Mouse (Mus musculus): ENCODE results near the gene Abr. TPM values are rescaled to one million over a fixed set of nuclear protein-coding genes. Genes with fewer than 3 reads are reported as not detected.
A peak's percentile ranks its signal among the peaks of the same experiment; 100 is the strongest.

Abr gene
- polyA plus RNA-seq, 1 experiment from 2014 or later, result 40.5 TPM

DNA sequence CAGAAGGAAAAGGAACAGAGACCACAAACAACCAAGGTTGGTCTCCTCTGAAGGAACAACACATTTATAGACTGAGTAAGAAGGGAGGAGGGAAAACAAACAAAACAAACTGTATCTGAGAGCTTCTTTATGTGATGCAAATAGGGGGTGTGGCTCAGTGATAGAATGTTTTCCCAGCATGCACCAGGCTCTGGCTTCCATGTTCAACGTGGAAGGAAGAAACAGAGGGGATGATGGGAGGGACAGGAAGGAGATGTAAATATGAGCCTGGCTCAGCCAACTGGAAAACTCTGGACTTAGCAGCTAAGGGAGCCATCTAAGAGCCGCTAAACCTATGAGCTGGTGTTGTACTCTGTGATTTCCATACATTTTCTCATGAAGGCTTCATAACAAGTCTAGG lies 7.9 kb downstream of the Abr start:
- DNase-seq (ENCODE audit: low spot score), result no peak
- 56% methylated on average over 2 of the region's 2 CpGs for WGBS
- Histone ChIP-seq H3K27ac (no peak overlapping the region), H3K27me3 (ENCODE audit: insufficient read depth, poor library complexity, severe bottlenecking) (peaks cover 14% of the 10 kb centered on the region; the same call in 1 of the 2 replicates), H3K9me3 (no peaks in the 10 kb centered on the region), H3K4me1 (replicated peaks) (peaks cover 22% of the 10 kb centered on the region), H3K36me3 (no peaks in the 10 kb centered on the region), H3K4me3 (no peak overlapping the region)

DNA sequence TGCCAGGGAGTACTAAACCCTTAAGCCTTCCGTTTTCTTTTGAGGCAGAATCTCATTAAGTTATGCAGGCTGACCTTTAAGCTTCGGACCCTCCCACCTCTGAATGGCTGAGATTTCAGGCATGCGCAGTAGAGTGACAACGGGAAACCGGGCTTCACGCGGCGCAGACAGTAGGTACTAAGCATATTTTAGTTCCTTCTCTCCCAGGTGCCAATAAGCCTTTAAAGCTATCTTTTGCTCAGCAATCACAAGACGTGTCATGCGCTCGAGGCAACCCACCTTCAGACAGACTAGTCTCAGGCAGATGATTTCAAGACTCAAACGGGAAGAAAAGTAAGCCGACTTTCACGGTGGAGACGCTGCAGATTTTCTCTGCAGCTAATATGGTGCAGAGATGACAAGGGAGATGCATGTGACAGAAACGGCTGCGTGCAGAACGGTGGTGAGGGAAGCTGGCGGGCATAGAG lies 9.4 kb downstream of the Abr start:
- Histone ChIP-seq H3K4me3 (peak overlapping the region; percentile 57), H3K4me1 (replicated peaks) (peaks cover 22% of the 10 kb centered on the region), H3K9me3 (no peaks in the 10 kb centered on the region), H3K36me3 (no peaks in the 10 kb centered on the region), H3K27me3 (ENCODE audit: insufficient read depth, poor library complexity, severe bottlenecking) (peaks cover 13% of the 10 kb centered on the region; the same call in 1 of the 2 replicates), H3K27ac (peak overlapping the region; percentile 76)
- DNase-seq (ENCODE audit: low spot score), result peak; percentile 73
- WGBS, result 1% methylated on average over 19 of the region's 19 CpGs

DNA sequence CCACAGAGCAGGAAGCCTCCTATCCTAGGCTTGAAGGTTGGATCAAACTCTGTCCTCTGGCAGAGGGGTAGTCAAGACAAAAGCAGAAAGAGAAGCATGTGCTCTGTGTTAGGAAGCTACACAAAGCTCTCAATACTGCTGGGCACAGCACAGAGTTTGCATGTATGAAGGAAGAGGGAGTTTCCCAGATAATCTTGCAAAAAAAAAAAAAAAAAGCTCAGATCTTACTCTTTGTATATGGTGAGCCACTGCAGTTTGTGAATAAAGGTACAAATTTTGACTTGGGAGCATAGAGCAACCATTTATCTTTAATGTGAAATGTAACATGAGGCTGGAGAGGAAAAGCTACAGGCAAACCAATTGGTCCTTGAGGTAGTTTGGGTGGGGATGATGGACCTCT lies 11.2 kb downstream of the Abr start:
- Histone ChIP-seq H3K27me3 (ENCODE audit: insufficient read depth, poor library complexity, severe bottlenecking) (peaks cover 11% of the 10 kb centered on the region; the same call in 1 of the 2 replicates), H3K27ac (no peak overlapping the region), H3K9me3 (no peaks in the 10 kb centered on the region), H3K4me1 (replicated peaks) (peaks cover 33% of the 10 kb centered on the region), H3K4me3 (no peak overlapping the region), H3K36me3 (no peaks in the 10 kb centered on the region)
- no peak for DNase-seq (ENCODE audit: low spot score)

DNA sequence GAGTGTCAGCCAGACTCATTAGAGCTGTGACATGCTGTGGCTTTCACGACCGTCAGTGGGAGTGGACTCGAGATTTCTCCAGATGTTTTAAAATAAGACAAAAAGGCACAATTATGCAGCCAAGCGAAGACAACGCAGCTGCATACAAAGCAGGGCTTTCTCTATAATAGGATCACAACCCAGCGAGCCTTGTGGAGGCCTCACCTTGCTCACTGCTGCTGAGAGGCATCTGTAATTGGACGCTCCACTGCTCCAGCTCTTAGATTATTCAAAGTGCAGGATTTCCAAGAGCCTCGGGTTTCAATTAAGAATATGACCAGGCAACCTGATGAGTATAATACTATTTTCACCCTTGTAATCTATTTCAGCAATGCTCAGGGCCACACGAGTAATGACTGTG lies 15.6 kb downstream of the Abr start:
- Histone ChIP-seq H3K36me3 (no peaks in the 10 kb centered on the region), H3K4me1 (replicated peaks) (peaks cover 11% of the 10 kb centered on the region), H3K27me3 (ENCODE audit: insufficient read depth, poor library complexity, severe bottlenecking) (no peaks in the 10 kb centered on the region), H3K27ac (peak overlapping the region; percentile 30; the same call in 1 of the 2 replicates), H3K9me3 (no peaks in the 10 kb centered on the region), H3K4me3 (no peak overlapping the region)
- WGBS, result 52% methylated on average over 9 of the region's 9 CpGs
- no peak for DNase-seq (ENCODE audit: low spot score)

DNA sequence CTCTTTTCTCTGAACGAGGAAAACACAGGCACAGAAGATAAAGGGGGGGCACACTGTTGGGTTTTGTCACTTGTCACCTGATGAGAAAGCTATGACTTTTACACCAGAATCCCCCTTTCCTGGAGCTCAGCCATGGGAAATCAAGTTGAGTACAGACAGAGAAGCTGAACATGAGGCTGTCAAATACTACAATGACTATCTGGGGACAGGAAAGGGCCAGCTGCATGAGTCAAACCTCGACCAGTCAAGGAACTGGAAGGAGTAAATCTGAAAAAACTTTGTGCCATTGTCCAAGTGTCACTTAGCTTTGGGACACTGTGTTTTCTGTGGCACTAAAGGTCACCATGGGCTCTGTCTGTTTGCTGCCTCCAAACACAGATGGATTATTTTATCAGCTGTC lies 22.9 kb downstream of the Abr start:
- H3K9me3 ChIP-seq, result no peaks in the 10 kb centered on the region
- peaks cover 12% of the 10 kb centered on the region; the same call in 1 of the 2 replicates for H3K4me1 ChIP-seq (replicated peaks)
- WGBS, result 27% methylated on average over 2 of the region's 2 CpGs
- no peak overlapping the region for H3K4me3 ChIP-seq
- H3K27me3 ChIP-seq (ENCODE audit: insufficient read depth, poor library complexity, severe bottlenecking), result no peaks in the 10 kb centered on the region
- H3K27ac ChIP-seq, result no peak overlapping the region
- DNase-seq (ENCODE audit: low spot score), result no peak
- H3K36me3 ChIP-seq, result no peaks in the 10 kb centered on the region

DNA sequence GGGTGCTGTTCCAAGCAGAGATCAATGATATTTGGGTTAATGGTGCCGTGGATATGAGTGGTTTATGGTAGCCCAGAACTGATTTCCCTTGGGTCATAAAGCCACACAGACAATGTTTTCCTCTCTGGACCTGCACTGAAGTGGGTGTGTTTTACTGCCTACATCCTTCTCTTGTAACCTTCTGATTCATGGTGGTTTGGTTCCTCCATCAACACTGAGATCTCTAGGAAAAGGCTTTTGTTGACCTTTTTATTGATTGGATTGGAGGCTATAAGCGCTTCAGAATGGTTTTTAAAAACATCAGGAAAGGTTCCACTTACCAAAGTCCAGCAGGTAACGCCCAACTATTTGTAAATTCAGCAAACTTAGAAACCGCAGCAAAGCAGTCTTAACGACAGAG lies 23.4 kb downstream of the Abr start:
- 71% methylated on average over 5 of the region's 5 CpGs for WGBS
- H3K36me3 ChIP-seq, result no peaks in the 10 kb centered on the region
- no peak overlapping the region for H3K27ac ChIP-seq
- peaks cover 14% of the 10 kb centered on the region for H3K4me1 ChIP-seq (replicated peaks)
- H3K27me3 ChIP-seq (ENCODE audit: insufficient read depth, poor library complexity, severe bottlenecking), result no peaks in the 10 kb centered on the region
- H3K4me3 ChIP-seq, result no peak overlapping the region
- no peak for DNase-seq (ENCODE audit: low spot score)
- no peaks in the 10 kb centered on the region for H3K9me3 ChIP-seq

DNA sequence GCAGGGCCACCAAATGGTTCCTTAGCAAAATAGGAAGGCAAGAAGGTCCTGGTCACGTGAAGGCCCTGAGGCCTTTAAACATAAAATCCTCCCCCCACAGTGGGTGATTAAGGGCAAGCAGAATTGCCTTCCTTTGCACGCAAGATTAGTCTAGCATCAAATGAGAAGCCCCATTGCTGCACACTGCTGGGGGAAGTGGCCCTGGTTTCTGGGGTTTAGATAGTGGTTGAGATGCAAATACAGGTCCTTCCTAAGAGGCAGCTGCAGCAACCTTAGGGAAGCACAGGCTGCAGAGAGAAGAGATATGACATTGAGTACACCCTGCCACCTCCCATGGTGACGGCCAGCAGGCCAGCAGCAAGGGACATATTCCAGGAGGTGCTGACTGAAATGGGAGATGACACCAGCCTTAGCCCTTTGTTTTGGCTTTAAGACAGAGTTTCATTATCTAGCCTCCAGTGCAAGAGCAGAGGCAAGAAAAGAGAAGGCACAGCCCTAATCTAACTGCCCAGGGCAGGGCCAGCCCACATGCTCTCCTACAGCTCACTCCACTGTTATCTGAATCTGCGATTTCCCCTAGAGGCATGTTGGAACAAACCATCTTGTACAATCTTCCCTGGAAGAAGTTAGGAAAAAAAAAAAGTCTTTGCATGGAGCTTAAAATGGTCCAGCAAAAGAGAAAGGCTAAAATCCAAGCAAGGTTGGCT lies 28.3 kb downstream of the Abr start:
- no peak overlapping the region for H3K27ac ChIP-seq
- H3K36me3 ChIP-seq, result no peaks in the 10 kb centered on the region
- WGBS, result 68% methylated on average over 4 of the region's 4 CpGs
- H3K4me1 ChIP-seq (replicated peaks), result peaks cover 12% of the 10 kb centered on the region
- H3K4me3 ChIP-seq, result no peak overlapping the region
- no peaks in the 10 kb centered on the region for H3K9me3 ChIP-seq
- H3K27me3 ChIP-seq (ENCODE audit: insufficient read depth, poor library complexity, severe bottlenecking), result no peaks in the 10 kb centered on the region
- DNase-seq (ENCODE audit: low spot score), result no peak

DNA sequence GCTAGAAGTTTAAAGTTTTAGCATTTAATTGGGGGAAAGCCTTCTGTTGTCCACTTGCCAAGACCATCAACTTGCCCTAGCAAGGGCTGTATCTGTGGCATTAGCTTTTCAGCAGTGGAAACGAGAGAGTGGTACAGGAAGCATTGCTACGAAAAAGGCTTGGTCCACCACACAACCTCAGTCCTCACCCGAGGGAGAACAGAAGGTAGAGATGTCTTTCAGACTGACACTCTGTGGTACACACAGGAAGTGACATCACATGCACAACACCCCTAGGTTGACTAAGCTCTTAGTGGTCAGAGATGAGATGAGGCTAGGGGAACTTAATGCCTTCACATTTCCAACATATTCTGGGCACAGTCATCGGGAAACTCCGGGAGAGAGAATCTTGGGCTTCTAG lies 32.4 kb downstream of the Abr start:
- Histone ChIP-seq H3K36me3 (no peaks in the 10 kb centered on the region), H3K4me1 (replicated peaks) (peaks cover 7% of the 10 kb centered on the region), H3K9me3 (no peaks in the 10 kb centered on the region), H3K4me3 (no peak overlapping the region), H3K27ac (no peak overlapping the region), H3K27me3 (ENCODE audit: insufficient read depth, poor library complexity, severe bottlenecking) (no peaks in the 10 kb centered on the region)
- DNase-seq (ENCODE audit: low spot score), result no peak
- WGBS, result 86% methylated on average over 5 of the region's 5 CpGs

DNA sequence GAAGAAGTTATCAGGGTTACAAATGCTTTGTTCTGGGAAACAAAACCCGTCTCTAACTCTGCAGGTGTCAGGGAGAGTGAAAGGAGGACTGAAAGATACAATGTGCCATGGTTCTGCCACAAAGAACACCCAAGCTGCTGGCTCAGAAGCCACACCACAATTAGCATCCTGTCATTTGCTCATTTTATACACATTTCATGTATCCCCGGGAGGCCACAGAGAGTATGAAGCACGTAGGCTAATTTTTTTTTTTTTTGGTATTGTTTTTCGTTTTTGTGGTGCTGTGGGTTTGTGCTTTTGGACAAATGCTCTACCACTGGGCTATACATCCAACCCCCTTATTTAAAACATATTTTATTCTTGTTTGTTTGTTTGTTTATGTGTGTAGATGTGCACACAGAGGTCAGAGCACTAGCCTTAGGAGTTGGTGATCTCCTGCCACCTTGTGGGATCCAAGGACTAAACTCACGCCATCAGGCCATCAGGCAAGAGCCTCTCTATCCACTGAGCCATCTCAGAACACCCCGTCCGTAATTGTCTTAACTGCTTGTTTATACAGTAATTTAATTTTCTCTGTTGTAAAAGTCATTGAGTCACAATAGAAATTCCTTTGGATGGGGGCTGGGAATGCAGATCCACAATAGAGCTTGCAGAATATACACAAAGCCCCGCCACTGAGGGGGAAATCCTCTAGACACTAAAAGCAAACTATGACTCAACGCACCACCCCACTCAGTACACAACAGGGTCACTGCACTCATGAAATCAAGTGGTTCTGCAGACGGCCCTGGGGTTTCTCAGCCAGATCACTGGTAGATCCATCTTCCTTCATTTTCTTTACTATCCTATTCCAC lies 33.3 kb downstream of the Abr start:
- no peak for DNase-seq (ENCODE audit: low spot score)
- Histone ChIP-seq H3K4me3 (no peak overlapping the region), H3K27me3 (ENCODE audit: insufficient read depth, poor library complexity, severe bottlenecking) (no peaks in the 10 kb centered on the region), H3K36me3 (no peaks in the 10 kb centered on the region), H3K27ac (no peak overlapping the region), H3K9me3 (no peaks in the 10 kb centered on the region), H3K4me1 (replicated peaks) (peaks cover 6% of the 10 kb centered on the region)
- WGBS, result 71% methylated on average over 10 of the region's 10 CpGs

DNA sequence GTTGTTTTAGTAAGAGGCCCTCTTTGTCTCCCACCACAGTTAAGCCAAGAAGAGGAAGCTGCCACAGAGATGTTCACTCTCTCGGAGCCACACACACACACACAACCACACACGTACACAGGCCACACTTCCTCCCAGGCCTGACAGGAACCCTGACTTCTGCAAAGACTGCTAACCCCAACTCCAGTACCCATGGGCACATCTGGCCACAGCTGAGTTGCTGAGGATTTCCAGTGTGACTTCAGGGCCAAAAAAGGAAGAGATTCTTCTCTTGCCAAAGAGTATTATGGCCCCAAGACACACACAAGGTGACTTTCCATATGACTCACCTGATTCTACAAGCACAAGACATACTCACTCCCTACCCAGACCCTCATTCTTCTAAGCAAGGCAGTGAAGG lies 34.1 kb downstream of the Abr start:
- Histone ChIP-seq H3K4me1 (replicated peaks) (no peaks in the 10 kb centered on the region), H3K27ac (no peak overlapping the region), H3K9me3 (no peaks in the 10 kb centered on the region), H3K4me3 (no peak overlapping the region), H3K36me3 (no peaks in the 10 kb centered on the region), H3K27me3 (ENCODE audit: insufficient read depth, poor library complexity, severe bottlenecking) (no peaks in the 10 kb centered on the region)
- no peak for DNase-seq (ENCODE audit: low spot score)
- WGBS, result 95% methylated on average over 2 of the region's 2 CpGs

DNA sequence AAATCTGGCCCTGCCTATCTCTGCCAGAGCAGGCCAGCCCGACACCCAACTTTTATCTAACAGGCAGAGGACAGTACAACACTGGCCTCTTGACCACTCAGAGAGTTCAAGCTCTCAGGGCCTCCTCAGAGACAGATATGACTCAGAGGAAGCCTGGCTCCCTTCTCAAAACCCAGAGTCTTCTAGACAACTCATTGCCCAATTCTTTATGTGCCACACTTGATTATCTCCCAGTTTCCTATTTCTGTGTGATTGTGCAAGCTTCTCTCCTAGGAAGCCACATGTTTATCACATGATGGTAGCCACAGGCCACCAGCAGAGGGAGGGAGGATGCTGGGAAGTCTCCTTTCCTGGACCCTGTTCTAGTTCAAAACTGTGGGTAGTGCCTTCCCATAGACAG lies 34.8 kb downstream of the Abr start:
- H3K4me1 ChIP-seq (replicated peaks), result no peaks in the 10 kb centered on the region
- no peak for DNase-seq (ENCODE audit: low spot score)
- H3K9me3 ChIP-seq, result no peaks in the 10 kb centered on the region
- no peak overlapping the region for H3K4me3 ChIP-seq
- WGBS, result 93% methylated on average over 1 of the region's 1 CpGs
- H3K36me3 ChIP-seq, result no peaks in the 10 kb centered on the region
- H3K27ac ChIP-seq, result no peak overlapping the region
- no peaks in the 10 kb centered on the region for H3K27me3 ChIP-seq (ENCODE audit: insufficient read depth, poor library complexity, severe bottlenecking)

DNA sequence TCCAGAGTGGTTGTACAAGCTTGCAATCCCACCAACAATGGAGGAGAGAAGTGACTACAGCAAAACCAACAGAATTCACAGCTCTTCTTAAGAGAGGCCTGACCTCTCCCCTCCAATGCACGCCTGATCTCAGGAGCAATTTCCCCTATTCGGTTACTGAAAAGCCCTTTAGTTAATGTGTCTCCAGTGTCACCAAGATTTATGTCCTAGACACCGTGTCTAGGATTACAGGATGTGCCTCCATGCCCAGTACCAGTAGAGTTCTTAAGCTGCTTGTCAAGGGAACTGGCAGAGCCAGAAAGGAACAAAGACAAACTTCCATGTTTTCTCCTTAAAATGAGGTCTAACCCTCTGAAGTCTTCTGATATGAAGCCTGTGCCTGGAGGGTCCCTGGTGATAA lies 36.0 kb downstream of the Abr start:
- Histone ChIP-seq H3K36me3 (no peaks in the 10 kb centered on the region), H3K4me3 (no peak overlapping the region), H3K27ac (no peak overlapping the region), H3K4me1 (replicated peaks) (no peaks in the 10 kb centered on the region), H3K27me3 (ENCODE audit: insufficient read depth, poor library complexity, severe bottlenecking) (no peaks in the 10 kb centered on the region), H3K9me3 (no peaks in the 10 kb centered on the region)
- WGBS, result 74% methylated on average over 3 of the region's 3 CpGs
- DNase-seq (ENCODE audit: low spot score), result no peak

DNA sequence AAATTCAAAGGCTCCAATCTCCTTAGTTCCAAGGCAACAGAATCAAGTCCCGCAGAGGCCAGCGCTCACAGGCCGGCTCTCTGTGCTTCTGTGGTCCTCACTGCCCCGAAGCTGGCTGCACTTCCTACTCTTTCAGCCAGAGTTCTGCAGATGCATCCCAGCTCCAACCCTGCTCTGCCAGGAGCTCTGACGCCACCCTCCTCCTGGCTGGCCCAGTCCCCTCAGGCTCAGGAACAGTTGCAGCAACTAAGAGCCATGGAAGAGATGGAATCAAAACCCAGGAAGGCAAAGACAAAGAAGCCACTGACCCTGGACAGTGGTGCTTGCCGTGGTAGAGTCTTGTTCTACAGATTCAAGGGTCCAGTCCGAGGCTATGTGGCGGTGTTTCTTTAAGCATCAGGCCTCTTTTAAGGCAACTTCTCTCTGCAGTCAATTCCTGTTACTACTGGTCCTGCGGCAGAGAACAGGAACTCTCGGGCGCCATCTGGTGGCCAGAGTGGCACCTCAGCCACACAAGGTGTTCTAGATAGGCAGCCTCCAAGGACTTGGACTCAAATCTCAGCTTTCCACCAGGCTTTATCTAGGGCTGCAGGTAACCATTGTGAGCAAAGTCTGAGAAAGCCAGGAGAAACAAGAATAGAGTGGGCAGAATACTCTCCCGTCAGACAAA lies 44.4 kb downstream of the Abr start:
- DNase-seq (ENCODE audit: low spot score), result peak; percentile 90
- H3K36me3 ChIP-seq, result no peaks in the 10 kb centered on the region
- H3K4me1 ChIP-seq (replicated peaks), result peaks cover 10% of the 10 kb centered on the region; the same call in 1 of the 2 replicates
- H3K27me3 ChIP-seq (ENCODE audit: insufficient read depth, poor library complexity, severe bottlenecking), result peaks cover 12% of the 10 kb centered on the region; the same call in 1 of the 2 replicates
- WGBS, result 30% methylated on average over 12 of the region's 12 CpGs
- H3K27ac ChIP-seq, result peak overlapping the region; percentile 56
- H3K4me3 ChIP-seq, result no peak overlapping the region
- H3K9me3 ChIP-seq, result no peaks in the 10 kb centered on the region

Measured in hindbrain, embryonic 10.5 days (tissue).